Mouse (Mus musculus) urinary bladder, postnatal 36 days (tissue): Measurements from ENCODE around the gene Tsks.
A peak's percentile ranks its signal among the peaks of the same experiment; 100 is the strongest.

Experiments used
- DNase-seq, 2 experiments: peaks; one replicate each; pipeline ENCODE4 v3.0.0; 2022; ENCODE audit warnings: low spot score in 2 of 2, mixed read lengths in 1 of 2

Gene Tsks

GRCm38 (mm10) chr7:44978300-44978699, 35.3 kb downstream of the Tsks start:
- DNase-seq = no peak

GRCm38 (mm10) chr7:44981539-44981938, 38.5 kb downstream of the Tsks start:
- DNase-seq = no peak

GRCm38 (mm10) chr7:44983085-44983484, 40.1 kb downstream of the Tsks start:
- peak; percentile 85 to 87 for DNase-seq

GRCm38 (mm10) chr7:44983944-44984832, 41.2 kb downstream of the Tsks start:
- DNase-seq = no peak

- DNase-seq = no peak
Measured at GRCm38 (mm10) chr7:44984833-44985164, 41.8 kb downstream of the Tsks start.

- peak in 1 of 2 experiments; percentile 69 for DNase-seq
Measured at GRCm38 (mm10) chr7:44985595-44986191, 42.7 kb downstream of the Tsks start.

GRCm38 (mm10) chr7:44986192-44986878, 43.3 kb downstream of the Tsks start, which contains the start of gene Prmt1:
Prmt1 (minus strand) TSS chr7:44986568.
- peak; percentile 97 to 98 for DNase-seq

- no peak for DNase-seq
Measured at GRCm38 (mm10) chr7:44986879-44987718, 44.1 kb downstream of the Tsks start.

- DNase-seq = no peak
Measured at GRCm38 (mm10) chr7:44996672-44997071, 53.7 kb downstream of the Tsks start.

GRCm38 (mm10) chr7:44997231-44997939, 54.4 kb downstream of the Tsks start, which contains the start of gene Irf3:
Irf3 (plus strand) TSS chr7:44997648.
- DNase-seq = peak; percentile 95 to 96

GRCm38 (mm10) chr7:44997940-44998428, 55.0 kb downstream of the Tsks start:
- no peak for DNase-seq

GRCm38 (mm10) chr7:44998501-44998955, 55.5 kb downstream of the Tsks start, which contains the start of gene Bcl2l12:
Bcl2l12 (minus strand) TSS chr7:44998712.
- DNase-seq = peak in 1 of 2 experiments; percentile 62

GRCm38 (mm10) chr7:44999753-45000152, 56.7 kb downstream of the Tsks start:
- DNase-seq = no peak

GRCm38 (mm10) chr7:45000539-45001114, 57.6 kb downstream of the Tsks start:
- no peak for DNase-seq

GRCm38 (mm10) chr7:45002440-45002839, 59.4 kb downstream of the Tsks start:
- DNase-seq = no peak

GRCm38 (mm10) chr7:45004546-45004945, 61.5 kb downstream of the Tsks start:
- no peak for DNase-seq

GRCm38 (mm10) chr7:45005321-45005992, 62.5 kb downstream of the Tsks start:
- no peak for DNase-seq

- no peak for DNase-seq
Measured at GRCm38 (mm10) chr7:45006503-45006902, 63.5 kb downstream of the Tsks start.

GRCm38 (mm10) chr7:45007141-45007540, 64.1 kb downstream of the Tsks start:
- no peak for DNase-seq
